In genomic region chr7:4427161-4427912, GRCm38 (mm10) we compare ENCODE assay signal across 8 mouse cellular contexts. TPM values are rescaled to one million over a fixed set of nuclear protein-coding genes. Genes with fewer than 3 reads are reported as not detected.
DNase-seq lines count a peak whose midpoint lies in the region; ATAC-seq and TF ChIP-seq lines count a peak whose summit lies in the region.

No protein-coding gene starts in this region.

- no peaks in the 10 kb centered on the region for H3K4me1 ChIP-seq in lung, embryonic 14.5 days (ENCODE audit: insufficient read depth)

- peaks cover 66% of the 10 kb centered on the region for H3K36me3 ChIP-seq in lung, embryonic 14.5 days (ENCODE audit: insufficient read depth)

- peak; percentile 94 for ATAC-seq in frontal cortex, adult (ENCODE audit: low TSS enrichment)
- ATAC-seq in hematopoietic stem cell, adult 5-6 weeks (replicated peaks in 1 of 2; ENCODE audit: insufficient read depth in 1 of 2, low FRiP score in 2 of 2, low TSS enrichment in 1 of 2, low read depth in 1 of 2, poor library complexity in 2 of 2, severe bottlenecking in 2 of 2) = peak; percentile 96 to 97
- ATAC-seq in lung, embryonic 14.5 days (ENCODE audit: insufficient read depth) = peak; percentile 94

- H3K9me3 ChIP-seq in lung, embryonic 14.5 days (ENCODE audit: low read depth, low read length) = no peaks in the 10 kb centered on the region

- H3K4me2 ChIP-seq in lung, embryonic 14.5 days = no peak overlapping the region

- H3K9ac ChIP-seq in lung, embryonic 14.5 days = no peak overlapping the region

- peak; percentile 92 for DNase-seq in MN1 (ENCODE audit: low spot score)
- DNase-seq in cerebellum, adult 9-10 months = peak; percentile 96
- DNase-seq in layer of hippocampus, adult 8-10 months (ENCODE audit: low spot score in 2 of 2) = peak; percentile 90 to 95
- DNase-seq in lung, embryonic 14.5 days = peak; percentile 98
- DNase-seq in ovary, postnatal 10 days (ENCODE audit: low spot score) = peak; percentile 65
- peak; percentile 93 for DNase-seq in thymus, postnatal 0 days (ENCODE audit: low spot score)

- no peaks in the 10 kb centered on the region for H3K27me3 ChIP-seq in lung, embryonic 14.5 days (ENCODE audit: insufficient read depth, low read length)

- 60% methylated on average over 7 of the region's 7 CpGs for WGBS in lung, embryonic 14.5 days

- peak; percentile 100 for TF ChIP-seq CTCF in lung, embryonic 14.5 days (IDR thresholded peaks at IDR 0.05; ENCODE audit: low read depth)

- no peak overlapping the region for H3K4me3 ChIP-seq in lung, embryonic 14.5 days (ENCODE audit: low read depth, low read length)

- no peak overlapping the region for H3K27ac ChIP-seq in lung, embryonic 14.5 days (ENCODE audit: low read depth)

RNA-seq across cellular contexts. Expression of gene Rdh13, which starts 18.1 kb away (rescaled TPM):
- 14.4 and 25.2 TPM in 2 replicates for total RNA-seq in hematopoietic stem cell, adult 5-6 weeks (2017)
- 10 to 100 TPM; 27.0 to 31.7 (median 30.2) TPM for total RNA-seq in layer of hippocampus, adult 8-10 months (2022)
- 25.9 and 27.3 TPM in 2 replicates for polyA plus RNA-seq in lung, embryonic 14.5 days (2014; fragmentation: Nextera tagmentation; extraction: Ambion mirVana)
- 9.9 and 12.6 TPM in 2 replicates for polyA plus RNA-seq in thymus, postnatal 0 days (2015; fragmentation: Nextera tagmentation; extraction: Ambion mirVana)

RNA-seq across cellular contexts. Expression of gene Gp6, which starts 29.8 kb away (rescaled TPM):
- not detected in 2 replicates for total RNA-seq in hematopoietic stem cell, adult 5-6 weeks (2017)
- under 1 TPM in 1 of 4 experiments, not detected in 3; 0.51 TPM for total RNA-seq in layer of hippocampus, adult 8-10 months (2022)
- 0.39 and 0.97 TPM in 2 replicates for polyA plus RNA-seq in lung, embryonic 14.5 days (2014; fragmentation: Nextera tagmentation; extraction: Ambion mirVana)
- polyA plus RNA-seq in thymus, postnatal 0 days (2015; fragmentation: Nextera tagmentation; extraction: Ambion mirVana) = not detected in 2 replicates

RNA-seq across cellular contexts. Expression of gene Eps8l1, which starts 33.1 kb away (rescaled TPM):
- 5.1 and 17.1 TPM in 2 replicates for total RNA-seq in hematopoietic stem cell, adult 5-6 weeks (2017)
- total RNA-seq in layer of hippocampus, adult 8-10 months (2022) = 1 to 10 TPM; 6.1 to 9.1 (median 6.2) TPM
- 9.5 and 13.6 TPM in 2 replicates for polyA plus RNA-seq in lung, embryonic 14.5 days (2014; fragmentation: Nextera tagmentation; extraction: Ambion mirVana)
- 0.79 and 5.9 TPM in 2 replicates for polyA plus RNA-seq in thymus, postnatal 0 days (2015; fragmentation: Nextera tagmentation; extraction: Ambion mirVana)
